Mouse (Mus musculus): ENCODE data around the gene Tmem222. TPM values are rescaled to one million over a fixed set of nuclear protein-coding genes. Genes with fewer than 3 reads are reported as not detected.

Tmem222 gene
- polyA plus RNA-seq (2012; fragmentation: generic; extraction: Trizol): 66.9 TPM

GRCm38 (mm10) chr4:133277104-133278026 lies at the start of gene Tmem222:
Gene Tmem222 (minus strand): TSS chr4:133277792.
- peak within 1 kb of the TSS; percentile 87 for H3K4me2 ChIP-seq (ENCODE audit: low read depth)
- peak within 1 kb of the TSS; percentile 92 for H3K4me3 ChIP-seq
- H3ac ChIP-seq (ENCODE audit: control insufficient read depth, insufficient read length): peak within 1 kb of the TSS; percentile 52
- no peaks in the 10 kb centered on the region for H3K27me3 ChIP-seq (ENCODE audit: control insufficient read depth, insufficient read depth, insufficient read length)
- peaks cover 40% of the 10 kb centered on the region for H3K79me2 ChIP-seq (ENCODE audit: control insufficient read depth, insufficient read depth)
- H3K36me3 ChIP-seq (ENCODE audit: control insufficient read depth, insufficient read depth): no peaks in the 10 kb centered on the region
- TF ChIP-seq MAX (IDR thresholded peaks at IDR 0.05; ENCODE audit: low read depth) (no peak), E2F4 (IDR thresholded peaks at IDR 0.05; ENCODE audit: insufficient read depth) (no peak), POLR2AphosphoS2 (IDR thresholded peaks at IDR 0.05; ENCODE audit: insufficient read length, low read depth) (peak; percentile 73), REST (IDR thresholded peaks at IDR 0.05; ENCODE audit: insufficient read depth, insufficient read length) (no peak), MYOD1 (IDR thresholded peaks at IDR 0.05; ENCODE audit: control insufficient read depth in 1 of 3, insufficient read length in 2 of 3, low read depth in 2 of 3) (no peak), USF1 (IDR thresholded peaks at IDR 0.05; ENCODE audit: low read depth) (no peak), SRF (IDR thresholded peaks at IDR 0.05; ENCODE audit: control insufficient read depth, insufficient read length, low read depth) (no peak), MYOG (IDR thresholded peaks at IDR 0.05; ENCODE audit: control insufficient read depth in 1 of 3, insufficient read depth in 1 of 3, insufficient read length in 2 of 3, low read depth in 2 of 3) (peak in 1 of 3 experiments; percentile 33), TCF3 (IDR thresholded peaks at IDR 0.05; ENCODE audit: insufficient read length, low read depth) (no peak), CEBPB (IDR thresholded peaks at IDR 0.05; ENCODE audit: insufficient read depth, poor library complexity, severe bottlenecking) (no peak), POLR2A (IDR thresholded peaks at IDR 0.05; ENCODE audit: insufficient read length, low read depth) (peak; percentile 64), TCF12 (IDR thresholded peaks at IDR 0.05; ENCODE audit: insufficient read depth, poor library complexity, severe bottlenecking) (no peak)

- Histone ChIP-seq H3K36me3 (ENCODE audit: control insufficient read depth, insufficient read depth) (no peaks in the 10 kb centered on the region), H3K27me3 (ENCODE audit: control insufficient read depth, insufficient read depth, insufficient read length) (no peaks in the 10 kb centered on the region), H3ac (ENCODE audit: control insufficient read depth, insufficient read length) (no peak overlapping the region), H3K4me2 (ENCODE audit: low read depth) (no peak overlapping the region), H3K4me3 (no peak overlapping the region), H3K79me2 (ENCODE audit: control insufficient read depth, insufficient read depth) (no peaks in the 10 kb centered on the region)
- no peak for TF ChIP-seq CEBPB (IDR thresholded peaks at IDR 0.05; ENCODE audit: insufficient read depth, poor library complexity, severe bottlenecking)
- TF ChIP-seq POLR2AphosphoS2 (IDR thresholded peaks at IDR 0.05; ENCODE audit: insufficient read length, low read depth): no peak
These were observed 42.1 kb upstream of the Tmem222 start for GRCm38 (mm10) chr4:133319667-133320066.

- no peak overlapping the region for H3K4me2 ChIP-seq (ENCODE audit: low read depth)
- no peaks in the 10 kb centered on the region for H3K27me3 ChIP-seq (ENCODE audit: control insufficient read depth, insufficient read depth, insufficient read length)
- TF ChIP-seq USF1 (IDR thresholded peaks at IDR 0.05; ENCODE audit: low read depth): no peak
- TF ChIP-seq E2F4 (IDR thresholded peaks at IDR 0.05; ENCODE audit: insufficient read depth): no peak
- no peak for TF ChIP-seq TCF12 (IDR thresholded peaks at IDR 0.05; ENCODE audit: insufficient read depth, poor library complexity, severe bottlenecking)
- H3K36me3 ChIP-seq (ENCODE audit: control insufficient read depth, insufficient read depth): no peaks in the 10 kb centered on the region
- no peaks in the 10 kb centered on the region for H3K79me2 ChIP-seq (ENCODE audit: control insufficient read depth, insufficient read depth)
- H3K4me3 ChIP-seq: no peak overlapping the region
- no peak overlapping the region for H3ac ChIP-seq (ENCODE audit: control insufficient read depth, insufficient read length)
These were observed 38.4 kb upstream of the Tmem222 start for GRCm38 (mm10) chr4:133315991-133316390.

GRCm38 (mm10) chr4:133314896-133315295 lies 37.3 kb upstream of the Tmem222 start:
- TF ChIP-seq CEBPB (IDR thresholded peaks at IDR 0.05; ENCODE audit: insufficient read depth, poor library complexity, severe bottlenecking): no peak
- TF ChIP-seq REST (IDR thresholded peaks at IDR 0.05; ENCODE audit: insufficient read depth, insufficient read length): no peak
- no peak for TF ChIP-seq USF1 (IDR thresholded peaks at IDR 0.05; ENCODE audit: low read depth)
- TF ChIP-seq TCF3 (IDR thresholded peaks at IDR 0.05; ENCODE audit: insufficient read length, low read depth): no peak
- no peak for TF ChIP-seq E2F4 (IDR thresholded peaks at IDR 0.05; ENCODE audit: insufficient read depth)
- no peak for TF ChIP-seq SRF (IDR thresholded peaks at IDR 0.05; ENCODE audit: control insufficient read depth, insufficient read length, low read depth)
- TF ChIP-seq POLR2AphosphoS2 (IDR thresholded peaks at IDR 0.05; ENCODE audit: insufficient read length, low read depth): no peak
- TF ChIP-seq POLR2A (IDR thresholded peaks at IDR 0.05; ENCODE audit: insufficient read length, low read depth): no peak
- TF ChIP-seq MYOG (IDR thresholded peaks at IDR 0.05; ENCODE audit: control insufficient read depth in 1 of 3, insufficient read depth in 1 of 3, insufficient read length in 2 of 3, low read depth in 2 of 3): no peak
- TF ChIP-seq TCF12 (IDR thresholded peaks at IDR 0.05; ENCODE audit: insufficient read depth, poor library complexity, severe bottlenecking): no peak
- TF ChIP-seq MYOD1 (IDR thresholded peaks at IDR 0.05; ENCODE audit: control insufficient read depth in 1 of 3, insufficient read length in 2 of 3, low read depth in 2 of 3): no peak
- TF ChIP-seq MAX (IDR thresholded peaks at IDR 0.05; ENCODE audit: low read depth): no peak

GRCm38 (mm10) chr4:133309948-133310347 lies 32.4 kb upstream of the Tmem222 start:
- Histone ChIP-seq H3K4me2 (ENCODE audit: low read depth) (no peak overlapping the region), H3ac (ENCODE audit: control insufficient read depth, insufficient read length) (no peak overlapping the region), H3K79me2 (ENCODE audit: control insufficient read depth, insufficient read depth) (no peaks in the 10 kb centered on the region), H3K27me3 (ENCODE audit: control insufficient read depth, insufficient read depth, insufficient read length) (no peaks in the 10 kb centered on the region), H3K36me3 (ENCODE audit: control insufficient read depth, insufficient read depth) (no peaks in the 10 kb centered on the region), H3K4me3 (no peak overlapping the region)
- no peak for TF ChIP-seq MYOD1 (IDR thresholded peaks at IDR 0.05; ENCODE audit: control insufficient read depth in 1 of 3, insufficient read length in 2 of 3, low read depth in 2 of 3)
- no peak for TF ChIP-seq USF1 (IDR thresholded peaks at IDR 0.05; ENCODE audit: low read depth)
- TF ChIP-seq POLR2AphosphoS2 (IDR thresholded peaks at IDR 0.05; ENCODE audit: insufficient read length, low read depth): no peak
- TF ChIP-seq REST (IDR thresholded peaks at IDR 0.05; ENCODE audit: insufficient read depth, insufficient read length): no peak
- TF ChIP-seq SRF (IDR thresholded peaks at IDR 0.05; ENCODE audit: control insufficient read depth, insufficient read length, low read depth): no peak
- no peak for TF ChIP-seq TCF3 (IDR thresholded peaks at IDR 0.05; ENCODE audit: insufficient read length, low read depth)
- TF ChIP-seq E2F4 (IDR thresholded peaks at IDR 0.05; ENCODE audit: insufficient read depth): no peak
- no peak for TF ChIP-seq TCF12 (IDR thresholded peaks at IDR 0.05; ENCODE audit: insufficient read depth, poor library complexity, severe bottlenecking)
- no peak for TF ChIP-seq POLR2A (IDR thresholded peaks at IDR 0.05; ENCODE audit: insufficient read length, low read depth)
- TF ChIP-seq MYOG (IDR thresholded peaks at IDR 0.05; ENCODE audit: control insufficient read depth in 1 of 3, insufficient read depth in 1 of 3, insufficient read length in 2 of 3, low read depth in 2 of 3): no peak
- TF ChIP-seq CEBPB (IDR thresholded peaks at IDR 0.05; ENCODE audit: insufficient read depth, poor library complexity, severe bottlenecking): no peak
- no peak for TF ChIP-seq MAX (IDR thresholded peaks at IDR 0.05; ENCODE audit: low read depth)

More at GRCm38 (mm10) chr4:133314896-133315295, 37.3 kb upstream of the Tmem222 start:
- Histone ChIP-seq H3K27me3 (ENCODE audit: control insufficient read depth, insufficient read depth, insufficient read length) (no peaks in the 10 kb centered on the region), H3ac (ENCODE audit: control insufficient read depth, insufficient read length) (no peak overlapping the region), H3K36me3 (ENCODE audit: control insufficient read depth, insufficient read depth) (no peaks in the 10 kb centered on the region), H3K79me2 (ENCODE audit: control insufficient read depth, insufficient read depth) (no peaks in the 10 kb centered on the region), H3K4me2 (ENCODE audit: low read depth) (no peak overlapping the region), H3K4me3 (no peak overlapping the region)
